Mouse (Mus musculus): ENCODE data around the gene Mical3.

- TF ChIP-seq CTCF (IDR thresholded peaks at IDR 0.05; ENCODE audit: borderline replicate concordance, extremely low read depth, insufficient read depth, insufficient read length) (no peak), POLR2A (IDR thresholded peaks at IDR 0.05; ENCODE audit: borderline replicate concordance, extremely low read depth, insufficient read depth, insufficient read length, poor library complexity, severe bottlenecking) (no peak)
Observed at GRCm38 (mm10) chr6:121150126-121150525, 19.3 kb upstream of the Mical3 start.

All from brain, embryonic 14.5 days (tissue).